Mouse (Mus musculus): ENCODE data around the gene Setd2. TPM values are rescaled to one million over a fixed set of nuclear protein-coding genes. Genes with fewer than 3 reads are reported as not detected.

Gene Setd2
- 55.6 and 56.3 TPM in 2 replicates for polyA plus RNA-seq (2014; fragmentation: Nextera tagmentation; extraction: Ambion mirVana)

GRCm38 (mm10) chr9:110532538-110533291, at the start of gene Setd2:
Gene Setd2, plus strand, starts transcription at chr9:110532597.
- Histone ChIP-seq H3K4me1 (ENCODE audit: control insufficient read depth, insufficient read depth, low read length) (peaks cover 4% of the 10 kb centered on the region; the same call in 1 of the 2 replicates), H3K9ac (ENCODE audit: low read length) (peak within 1 kb of the TSS; percentile 99), H3K27me3 (ENCODE audit: control insufficient read depth, insufficient read depth, low read length) (no peaks in the 10 kb centered on the region), H3K27ac (replicated peaks; ENCODE audit: low read depth, low read length) (peak within 1 kb of the TSS; percentile 99), H3K4me3 (ENCODE audit: low read depth, low read length) (peak within 1 kb of the TSS; percentile 94), H3K4me2 (ENCODE audit: low read depth, severe bottlenecking) (peak within 1 kb of the TSS; percentile 69), H3K9me3 (ENCODE audit: control insufficient read depth, low read length) (no peaks in the 10 kb centered on the region), H3K36me3 (ENCODE audit: control insufficient read depth, insufficient read depth, low read length) (0 out of 2 replicates have a peak, but pooled peaks cover 2% of the 10 kb centered on the region)
- ATAC-seq (ENCODE audit: insufficient number of reproducible peaks, low FRiP score, low TSS enrichment, low read depth), result peak; percentile 37
- peak; percentile 74 for DNase-seq (ENCODE audit: low spot score)
- WGBS, result under 1% methylated on average over 102 of the region's 109 CpGs

- Histone ChIP-seq H3K36me3 (ENCODE audit: control insufficient read depth, insufficient read depth, low read length) (no peaks in the 10 kb centered on the region), H3K9ac (ENCODE audit: low read length) (no peak overlapping the region), H3K4me2 (ENCODE audit: low read depth, severe bottlenecking) (no peak overlapping the region), H3K9me3 (ENCODE audit: control insufficient read depth, low read length) (no peaks in the 10 kb centered on the region), H3K4me1 (ENCODE audit: control insufficient read depth, insufficient read depth, low read length) (no peaks in the 10 kb centered on the region), H3K27ac (replicated peaks; ENCODE audit: low read depth, low read length) (no peak overlapping the region), H3K4me3 (ENCODE audit: low read depth, low read length) (no peak overlapping the region), H3K27me3 (ENCODE audit: control insufficient read depth, insufficient read depth, low read length) (no peaks in the 10 kb centered on the region)
- ATAC-seq (ENCODE audit: insufficient number of reproducible peaks, low FRiP score, low TSS enrichment, low read depth) (no peak), DNase-seq (ENCODE audit: low spot score) (no peak)
- 61% methylated on average over 4 of the region's 4 CpGs for WGBS
Measured at GRCm38 (mm10) chr9:110488841-110489240, 43.6 kb upstream of the Setd2 start.

- Histone ChIP-seq H3K27me3 (ENCODE audit: control insufficient read depth, insufficient read depth, low read length) (no peaks in the 10 kb centered on the region), H3K9me3 (ENCODE audit: control insufficient read depth, low read length) (no peaks in the 10 kb centered on the region), H3K36me3 (ENCODE audit: control insufficient read depth, insufficient read depth, low read length) (no peaks in the 10 kb centered on the region), H3K27ac (replicated peaks; ENCODE audit: low read depth, low read length) (no peak overlapping the region), H3K4me2 (ENCODE audit: low read depth, severe bottlenecking) (no peak overlapping the region), H3K4me1 (ENCODE audit: control insufficient read depth, insufficient read depth, low read length) (no peaks in the 10 kb centered on the region), H3K9ac (ENCODE audit: low read length) (no peak overlapping the region), H3K4me3 (ENCODE audit: low read depth, low read length) (no peak overlapping the region)
- ATAC-seq (ENCODE audit: insufficient number of reproducible peaks, low FRiP score, low TSS enrichment, low read depth) (no peak), DNase-seq (ENCODE audit: low spot score) (peak; percentile 29)
- WGBS, result 60% methylated on average over 5 of the region's 5 CpGs
Measured at GRCm38 (mm10) chr9:110490913-110491312, 41.5 kb upstream of the Setd2 start.

- H3K36me3 ChIP-seq (ENCODE audit: control insufficient read depth, insufficient read depth, low read length), result 0 out of 2 replicates have a peak, but pooled peaks cover 2% of the 10 kb centered on the region
- H3K27ac ChIP-seq (replicated peaks; ENCODE audit: low read depth, low read length), result no peak overlapping the region
- DNase-seq (ENCODE audit: low spot score) (no peak), ATAC-seq (ENCODE audit: insufficient number of reproducible peaks, low FRiP score, low TSS enrichment, low read depth) (no peak)
- 46% methylated on average over 2 of the region's 2 CpGs for WGBS
- no peak overlapping the region for H3K4me2 ChIP-seq (ENCODE audit: low read depth, severe bottlenecking)
- no peak overlapping the region for H3K9ac ChIP-seq (ENCODE audit: low read length)
- no peaks in the 10 kb centered on the region for H3K27me3 ChIP-seq (ENCODE audit: control insufficient read depth, insufficient read depth, low read length)
- no peaks in the 10 kb centered on the region for H3K9me3 ChIP-seq (ENCODE audit: control insufficient read depth, low read length)
- no peaks in the 10 kb centered on the region for H3K4me1 ChIP-seq (ENCODE audit: control insufficient read depth, insufficient read depth, low read length)
- H3K4me3 ChIP-seq (ENCODE audit: low read depth, low read length), result no peak overlapping the region
Measured at GRCm38 (mm10) chr9:110525737-110526136, 6.7 kb upstream of the Setd2 start.

- Histone ChIP-seq H3K4me1 (ENCODE audit: control insufficient read depth, insufficient read depth, low read length) (peaks cover 4% of the 10 kb centered on the region; the same call in 1 of the 2 replicates), H3K27me3 (ENCODE audit: control insufficient read depth, insufficient read depth, low read length) (no peaks in the 10 kb centered on the region), H3K9ac (ENCODE audit: low read length) (no peak overlapping the region), H3K36me3 (ENCODE audit: control insufficient read depth, insufficient read depth, low read length) (0 out of 2 replicates have a peak, but pooled peaks cover 2% of the 10 kb centered on the region), H3K4me3 (ENCODE audit: low read depth, low read length) (no peak overlapping the region), H3K4me2 (ENCODE audit: low read depth, severe bottlenecking) (no peak overlapping the region), H3K9me3 (ENCODE audit: control insufficient read depth, low read length) (no peaks in the 10 kb centered on the region), H3K27ac (replicated peaks; ENCODE audit: low read depth, low read length) (no peak overlapping the region)
- ATAC-seq (ENCODE audit: insufficient number of reproducible peaks, low FRiP score, low TSS enrichment, low read depth) (no peak), DNase-seq (ENCODE audit: low spot score) (no peak)
- WGBS, result 41% methylated on average over 9 of the region's 9 CpGs
Measured at GRCm38 (mm10) chr9:110529002-110529737, 3.2 kb upstream of the Setd2 start.

GRCm38 (mm10) chr9:110530650-110531049, 1.7 kb upstream of the Setd2 start:
- DNase-seq (ENCODE audit: low spot score), result no peak
- Histone ChIP-seq H3K36me3 (ENCODE audit: control insufficient read depth, insufficient read depth, low read length) (0 out of 2 replicates have a peak, but pooled peaks cover 2% of the 10 kb centered on the region), H3K9me3 (ENCODE audit: control insufficient read depth, low read length) (no peaks in the 10 kb centered on the region), H3K27ac (replicated peaks; ENCODE audit: low read depth, low read length) (no peak overlapping the region), H3K4me1 (ENCODE audit: control insufficient read depth, insufficient read depth, low read length) (peaks cover 4% of the 10 kb centered on the region; the same call in 1 of the 2 replicates), H3K9ac (ENCODE audit: low read length) (no peak overlapping the region), H3K4me3 (ENCODE audit: low read depth, low read length) (no peak overlapping the region), H3K27me3 (ENCODE audit: control insufficient read depth, insufficient read depth, low read length) (no peaks in the 10 kb centered on the region), H3K4me2 (ENCODE audit: low read depth, severe bottlenecking) (no peak overlapping the region)
- no peak for ATAC-seq (ENCODE audit: insufficient number of reproducible peaks, low FRiP score, low TSS enrichment, low read depth)
- WGBS, result 69% methylated on average over 3 of the region's 3 CpGs

- H3K27ac ChIP-seq (replicated peaks; ENCODE audit: low read depth, low read length), result peak overlapping the region; percentile 99; the same call in 1 of the 2 replicates
- 32% methylated on average over 6 of the region's 6 CpGs for WGBS
- H3K9ac ChIP-seq (ENCODE audit: low read length), result no peak overlapping the region
Measured at GRCm38 (mm10) chr9:110531151-110531791, 1.1 kb upstream of the Setd2 start.

More at GRCm38 (mm10) chr9:110531151-110531791, 1.1 kb upstream of the Setd2 start:
- peaks cover 4% of the 10 kb centered on the region; the same call in 1 of the 2 replicates for H3K4me1 ChIP-seq (ENCODE audit: control insufficient read depth, insufficient read depth, low read length)
- 0 out of 2 replicates have a peak, but pooled peaks cover 2% of the 10 kb centered on the region for H3K36me3 ChIP-seq (ENCODE audit: control insufficient read depth, insufficient read depth, low read length)
- DNase-seq (ENCODE audit: low spot score), result peak; percentile 45
- no peaks in the 10 kb centered on the region for H3K9me3 ChIP-seq (ENCODE audit: control insufficient read depth, low read length)
- no peak for ATAC-seq (ENCODE audit: insufficient number of reproducible peaks, low FRiP score, low TSS enrichment, low read depth)
- peak overlapping the region; percentile 36 for H3K4me2 ChIP-seq (ENCODE audit: low read depth, severe bottlenecking)
- H3K27me3 ChIP-seq (ENCODE audit: control insufficient read depth, insufficient read depth, low read length), result no peaks in the 10 kb centered on the region
- H3K4me3 ChIP-seq (ENCODE audit: low read depth, low read length), result peak overlapping the region; percentile 94; the same call in 1 of the 2 replicates
